Mouse (Mus musculus) kidney, embryonic 15.5 days (tissue): Measurements from ENCODE around the gene D1Ertd622e. TPM values are rescaled to one million over a fixed set of nuclear protein-coding genes. Genes with fewer than 3 reads are reported as not detected.

Experiments
- ATAC-seq: fragments of 200-750 bp; cut with Nextera tagmentation; replicated peaks from 2 replicates; pipeline ENCODE4 v1.8.0; 2017; ENCODE audit warnings: moderate TSS enrichment; ENCODE audit not compliant: low FRiP score
- H3K27ac ChIP-seq: fragments of 300-500 bp; sonication (generic); 2 replicates; pipeline ENCODE4 v1.5.1; 2015; ENCODE audit warnings: mild to moderate bottlenecking, inconsistent platforms
- H3K27me3 ChIP-seq: fragments of 300-500 bp; sonication (generic); 2 replicates; pipeline ENCODE4 v1.6.1; 2015; ENCODE audit warnings: inconsistent platforms
- H3K36me3 ChIP-seq: fragments of 300-500 bp; sonication (generic); 2 replicates; pipeline ENCODE4 v1.6.1; 2015; ENCODE audit warnings: inconsistent platforms
- H3K4me1 ChIP-seq: fragments of 300-500 bp; sonication (generic); 2 replicates; pipeline ENCODE4 v1.6.1; 2015; ENCODE audit warnings: inconsistent platforms
- H3K4me2 ChIP-seq: fragments of 300-500 bp; sonication (generic); 2 replicates; pipeline ENCODE4 v1.6.1; 2015; ENCODE audit warnings: moderate library complexity, mild to moderate bottlenecking, inconsistent platforms
- H3K4me3 ChIP-seq: fragments of 300-500 bp; sonication (generic); replicated peaks from 2 replicates; pipeline ENCODE4 v1.5.1; 2015; ENCODE audit warnings: mild to moderate bottlenecking, inconsistent platforms
- H3K9ac ChIP-seq: fragments of 300-500 bp; sonication (generic); 2 replicates; pipeline ENCODE4 v1.6.1; 2015; ENCODE audit warnings: mild to moderate bottlenecking, inconsistent platforms
- H3K9me3 ChIP-seq: fragments of 300-500 bp; sonication (generic); replicated peaks from 2 replicates; pipeline ENCODE4 v1.6.1; 2016; ENCODE audit warnings: inconsistent platforms
- WGBS: fragments of 180-500 bp; shearing (Covaris S2); methylation state at CpG from one replicate; pipeline ENCODE4 v1.1.7; 2015; ENCODE audit warnings: mixed read lengths; 5-methylcytosine and 5-hydroxymethylcytosine counted together
- polyA plus RNA-seq: library from polyadenylated mRNA; unstranded; fragments of >200 nt; fragmentation: Nextera tagmentation; extraction: Ambion mirVana; gene quantifications from 2 replicates; pipeline ENCODE4 v1.2.1, GENCODE M21; 2015

D1Ertd622e gene
- polyA plus RNA-seq, 1 experiment from 2014 or later = 23.2 TPM

DNA sequence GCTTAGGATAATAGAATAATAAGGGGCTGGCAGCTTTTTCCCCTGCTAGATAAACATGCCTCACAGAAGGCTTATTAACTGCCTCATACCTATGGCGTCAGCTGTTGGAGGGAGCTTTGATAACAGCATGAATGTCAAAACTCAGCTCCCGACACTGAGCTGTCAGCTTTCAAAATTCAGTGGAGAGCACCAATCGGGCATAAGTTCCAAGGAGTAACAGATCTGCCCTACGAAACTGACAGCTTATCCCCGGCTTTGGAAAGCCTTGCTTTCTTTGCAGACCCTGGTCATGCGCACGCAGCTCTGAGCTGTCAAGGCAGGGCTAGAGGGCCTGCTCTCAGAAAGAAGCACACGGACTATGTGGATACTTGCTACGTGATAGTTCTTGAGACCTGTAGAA is 91.1 kb downstream of the D1Ertd622e start:
- Histone ChIP-seq H3K27me3 (no peaks in the 10 kb centered on the region), H3K36me3 (no peaks in the 10 kb centered on the region), H3K27ac (no peak overlapping the region), H3K4me1 (no peaks in the 10 kb centered on the region), H3K4me2 (no peak overlapping the region), H3K9me3 (no peaks in the 10 kb centered on the region), H3K9ac (no peak overlapping the region), H3K4me3 (no peak overlapping the region)
- WGBS = 80% methylated on average over 9 of the region's 9 CpGs
- ATAC-seq = no peak

DNA sequence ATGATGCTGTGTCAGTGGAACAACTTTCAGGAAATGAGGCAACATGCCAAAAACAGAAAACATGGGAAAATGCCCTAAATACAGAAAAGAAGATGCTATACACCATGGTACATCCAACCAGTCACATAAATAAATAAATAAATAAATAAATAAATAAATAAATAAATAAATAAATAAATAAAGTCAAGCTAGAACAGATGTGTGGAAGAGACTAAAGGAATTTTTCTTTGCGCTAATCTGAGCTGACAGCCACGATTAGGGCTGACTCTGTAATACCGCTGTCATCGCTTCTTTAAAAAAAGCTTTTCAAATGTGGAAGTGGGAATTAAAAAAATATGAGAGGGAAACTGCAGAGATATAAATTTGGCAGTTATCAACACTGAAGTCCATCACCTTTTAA is 93.9 kb downstream of the D1Ertd622e start:
- Histone ChIP-seq H3K4me1 (no peaks in the 10 kb centered on the region), H3K27ac (no peak overlapping the region), H3K36me3 (no peaks in the 10 kb centered on the region), H3K9ac (no peak overlapping the region), H3K4me3 (no peak overlapping the region), H3K27me3 (no peaks in the 10 kb centered on the region), H3K9me3 (no peaks in the 10 kb centered on the region), H3K4me2 (no peak overlapping the region)
- ATAC-seq = no peak
- WGBS = 91% methylated on average over 4 of the region's 4 CpGs

DNA sequence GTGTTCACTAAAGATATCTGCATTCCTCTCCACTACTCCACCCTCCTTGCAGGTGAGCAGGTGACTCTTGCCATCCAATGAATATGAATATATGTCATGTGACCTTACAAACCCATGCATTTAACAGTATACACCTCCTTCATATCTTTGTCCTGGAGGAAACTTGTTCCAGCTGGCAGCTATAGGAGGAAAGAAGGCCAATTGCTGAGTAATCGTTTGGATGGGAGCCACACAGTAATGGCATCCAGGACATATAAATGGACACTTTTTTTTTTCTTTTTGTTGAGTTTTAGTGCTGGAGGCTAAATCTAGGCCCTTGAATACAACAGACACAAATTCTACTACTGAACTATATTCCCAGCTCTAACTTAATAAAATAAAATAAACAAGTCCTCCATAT is 97.2 kb downstream of the D1Ertd622e start:
- Histone ChIP-seq H3K27me3 (no peaks in the 10 kb centered on the region), H3K36me3 (no peaks in the 10 kb centered on the region), H3K4me2 (no peak overlapping the region), H3K4me1 (no peaks in the 10 kb centered on the region), H3K9me3 (no peaks in the 10 kb centered on the region), H3K9ac (no peak overlapping the region), H3K4me3 (no peak overlapping the region), H3K27ac (no peak overlapping the region)
- no peak for ATAC-seq
- WGBS = 80% methylated on average over 1 of the region's 1 CpGs

DNA sequence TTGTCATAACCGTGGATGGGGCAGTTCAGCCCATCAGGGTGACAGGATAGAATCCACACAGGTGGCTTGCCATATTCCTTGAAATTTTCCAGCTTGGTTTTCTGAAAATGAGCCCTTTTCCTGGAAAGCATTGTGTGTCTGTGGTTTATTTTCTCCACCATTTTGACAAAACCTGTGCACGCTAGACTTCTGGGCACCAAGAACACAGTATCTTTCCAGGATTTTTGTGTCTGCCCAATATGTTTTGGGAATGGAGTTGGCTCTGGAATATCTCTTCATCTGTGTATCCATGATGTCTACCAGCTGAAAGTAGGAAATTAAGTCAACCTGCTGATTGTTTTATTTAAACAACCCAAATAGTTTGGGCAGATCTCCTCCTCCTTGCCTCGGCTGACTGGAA is 99.0 kb downstream of the D1Ertd622e start:
- H3K27me3 ChIP-seq = no peaks in the 10 kb centered on the region
- no peaks in the 10 kb centered on the region for H3K4me1 ChIP-seq
- no peaks in the 10 kb centered on the region for H3K36me3 ChIP-seq
- no peak overlapping the region for H3K27ac ChIP-seq
- no peak overlapping the region for H3K9ac ChIP-seq
- no peak overlapping the region for H3K4me2 ChIP-seq
- 87% methylated on average over 3 of the region's 3 CpGs for WGBS
- no peaks in the 10 kb centered on the region for H3K9me3 ChIP-seq
- no peak for ATAC-seq
- no peak overlapping the region for H3K4me3 ChIP-seq

Other genes with a start within 250 kb of the D1Ertd622e start
- gene Gin1, start 108.1 kb upstream of the D1Ertd622e start, polyA plus RNA-seq = 19.3 and 21.3 TPM in 2 replicates
- 33.4 and 33.7 TPM in 2 replicates for gene Ppip5k2, start 108.3 kb upstream of the D1Ertd622e start, polyA plus RNA-seq